Comparison of ENCODE assay signal across 9 mouse cellular contexts in the genomic region with DNA sequence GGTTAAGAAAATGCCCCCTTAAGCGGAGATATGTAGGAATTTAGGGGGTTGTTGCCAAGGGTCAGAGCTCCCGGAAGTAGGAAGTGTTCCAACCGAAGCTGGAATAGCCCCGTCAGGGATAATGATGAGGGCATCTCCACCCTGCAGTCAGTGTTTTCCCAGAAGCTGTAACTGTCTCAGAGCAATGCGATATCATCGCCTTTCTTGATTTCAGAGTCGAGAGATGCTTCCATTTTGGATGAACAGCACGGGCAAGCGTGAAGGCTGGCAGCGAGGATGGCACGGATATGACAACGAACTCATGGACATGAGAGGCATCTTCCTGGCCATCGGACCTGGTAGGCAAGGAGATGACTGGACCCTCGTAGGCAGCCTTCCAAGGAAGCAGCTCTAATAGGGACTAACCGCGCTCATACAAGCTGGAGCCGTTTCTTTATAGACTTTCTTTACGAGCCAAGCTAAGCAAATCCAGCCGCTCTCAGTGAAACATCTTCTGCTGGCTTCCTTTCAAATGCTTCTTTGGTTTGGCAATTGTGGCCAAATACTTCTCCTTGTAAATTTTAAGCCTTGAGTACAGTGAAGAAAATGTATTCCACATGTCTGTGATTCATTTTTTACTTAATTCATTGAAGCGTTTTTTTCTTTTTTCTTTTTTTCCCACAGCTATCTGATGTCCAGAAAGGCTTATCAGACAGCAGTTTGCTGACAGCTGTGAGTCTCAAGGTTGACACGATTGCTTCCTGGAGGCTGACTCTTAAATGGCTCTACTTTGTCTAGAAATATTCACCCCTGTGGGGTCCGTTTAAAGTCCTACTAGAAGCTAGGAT.
DNase-seq lines count a peak whose midpoint lies in the region; ATAC-seq and TF ChIP-seq lines count a peak whose summit lies in the region.
"Had no signal": no experiment of that assay in that cellular context is flagged by ENCODE, and none has a peak within 500 bp of the region (broad histone marks: within the 10 kb centered on the region; RNA-seq: fewer than 3 reads in every experiment).

No protein-coding gene starts in this region.

- peak; percentile 21 for DNase-seq in gastrocnemius, adult 2 months
- no peak for DNase-seq in gastrocnemius, postnatal 25 days
- peak; percentile 4 for DNase-seq in ovary, postnatal 14 days (ENCODE audit: low spot score)
- DNase-seq in ovary, adult 18-20 months (ENCODE audit: low spot score) = no peak
- DNase-seq in kidney, postnatal 10 days = peak; percentile 59
- peak; percentile 5 for DNase-seq in skeletal muscle tissue, adult 2 months (ENCODE audit: low read depth, low spot score)
- DNase-seq in spleen, adult 18-20 months = no peak
- DNase-seq: cerebellum, postnatal 14 days had no signal

- no peak for ATAC-seq in megakaryocyte-erythroid progenitor cell, adult 5-6 weeks (replicated peaks; ENCODE audit: low FRiP score, low TSS enrichment, poor library complexity, severe bottlenecking)

- peak overlapping the region; percentile 65 for H3K4me3 ChIP-seq in gastrocnemius, adult 2 months

- TF ChIP-seq CTCF in gastrocnemius, adult 2 months (IDR thresholded peaks at IDR 0.05) = no peak

- intact Hi-C loops in gastrocnemius, adult 2 months (cut with DNase I) = no loop called here

- 0 out of 2 replicates have a peak overlapping the region, but pooled peaks have one; percentile 24 for H3K27ac ChIP-seq in gastrocnemius, adult 2 months

Comparison
In these comparisons a context has a peak if more than half of its experiments do, and no peak if none do; other contexts are left out.
1. DNase-seq: peak in gastrocnemius, adult 2 months (single experiment), ovary, postnatal 14 days (single experiment), kidney, postnatal 10 days (single experiment) and skeletal muscle tissue, adult 2 months (single experiment); none in gastrocnemius, postnatal 25 days (single experiment), ovary, adult 18-20 months (single experiment) and spleen, adult 18-20 months (0 of 2).